Mouse (Mus musculus) lung, postnatal 10 days (tissue): ENCODE data around the gene Rexo4.

Experiments
- DNase-seq: peaks from one replicate; pipeline ENCODE4 v3.0.0; 2021

Rexo4 gene

DNA sequence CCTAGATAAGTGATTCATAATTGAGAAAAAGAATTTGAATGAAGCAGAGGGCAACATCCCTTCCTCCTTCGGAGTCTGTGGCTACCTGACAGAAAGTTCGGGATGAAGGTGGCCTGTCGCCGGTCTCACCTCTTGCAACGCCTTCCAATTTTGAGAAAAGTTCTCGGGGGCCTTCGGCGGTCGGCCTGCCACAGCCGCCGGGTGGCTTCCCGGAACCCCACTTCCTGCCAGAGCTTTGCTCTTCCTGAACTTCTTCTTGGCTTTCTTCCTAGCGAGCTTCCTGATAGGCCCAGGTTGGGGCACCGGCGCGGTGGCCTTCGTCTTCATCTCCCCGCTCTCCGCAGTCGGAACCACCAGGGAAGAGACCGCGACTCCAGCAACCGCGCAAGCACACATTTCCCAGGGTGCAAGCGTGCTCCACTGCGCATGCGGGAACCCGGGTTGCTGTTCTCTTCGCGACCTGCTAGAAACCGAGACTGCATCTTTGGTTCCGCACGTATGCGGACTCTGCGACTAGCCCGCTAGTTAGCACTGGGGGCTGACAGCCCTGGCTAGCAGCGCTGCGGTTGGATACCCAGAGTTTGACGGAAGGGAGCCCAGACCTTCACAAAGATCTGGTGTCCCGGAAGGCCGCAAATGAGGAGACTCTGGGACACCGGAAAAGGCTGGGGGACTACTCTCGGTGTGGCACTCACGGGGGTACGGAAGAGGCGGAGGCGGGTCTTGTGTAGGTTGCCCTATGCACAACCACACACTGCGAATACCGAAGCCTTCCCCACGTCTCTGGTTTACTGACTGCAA, at the start of gene Rexo4:
TSS of gene Rexo4 (minus strand) at position 464 of the 801 bp plus-strand sequence.
- peak; percentile 94 for DNase-seq

DNA sequence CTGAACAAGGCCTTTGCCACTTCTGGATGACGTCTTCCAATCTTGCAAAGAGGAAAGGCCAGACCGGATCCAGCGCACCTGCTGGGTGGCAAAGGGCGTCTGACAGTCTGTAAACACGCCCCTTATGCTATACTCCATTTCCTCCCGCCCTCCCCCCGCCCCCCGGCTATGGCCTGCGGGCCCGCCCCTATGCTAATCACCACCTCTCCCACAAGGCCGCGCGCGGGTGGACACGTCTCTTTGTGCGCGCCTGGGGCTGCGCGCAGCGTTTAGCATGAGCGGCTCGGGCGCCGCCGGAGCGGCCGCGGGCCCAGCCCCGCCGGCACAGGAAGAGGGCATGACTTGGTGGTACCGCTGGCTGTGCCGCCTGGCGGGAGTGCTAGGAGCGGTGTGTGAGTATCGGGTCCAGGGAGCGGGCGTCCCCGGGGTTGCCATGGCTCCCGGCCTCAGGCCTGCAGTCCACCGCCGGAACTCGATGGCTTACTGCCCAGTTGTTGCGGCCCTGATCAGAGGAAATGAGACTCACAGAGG, 45.6 kb upstream of the Rexo4 start, which contains the start of gene Cacfd1:
TSS of gene Cacfd1 (plus strand) at position 213 of the 531 bp plus-strand sequence.
- peak; percentile 92 for DNase-seq

DNA sequence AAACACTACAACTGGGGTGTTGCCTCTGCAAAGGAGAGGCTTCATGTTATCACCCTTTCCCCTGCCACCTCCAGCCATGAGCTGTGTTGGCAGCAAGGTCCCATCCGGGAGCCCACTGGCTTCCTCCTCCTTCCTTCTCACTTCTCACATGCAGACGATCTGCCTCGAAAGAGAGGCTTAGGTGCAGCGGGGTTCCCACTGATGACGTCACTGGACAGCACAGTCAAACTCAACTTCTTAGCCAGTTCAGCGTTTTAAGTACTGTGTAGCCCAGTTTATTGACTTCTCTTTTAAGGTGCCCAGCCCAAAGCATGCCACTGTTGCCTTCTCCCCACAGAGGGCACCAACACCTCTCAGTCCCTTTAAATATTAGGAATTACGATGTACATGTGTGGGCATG, 43.5 kb upstream of the Rexo4 start:
- no peak for DNase-seq

DNA sequence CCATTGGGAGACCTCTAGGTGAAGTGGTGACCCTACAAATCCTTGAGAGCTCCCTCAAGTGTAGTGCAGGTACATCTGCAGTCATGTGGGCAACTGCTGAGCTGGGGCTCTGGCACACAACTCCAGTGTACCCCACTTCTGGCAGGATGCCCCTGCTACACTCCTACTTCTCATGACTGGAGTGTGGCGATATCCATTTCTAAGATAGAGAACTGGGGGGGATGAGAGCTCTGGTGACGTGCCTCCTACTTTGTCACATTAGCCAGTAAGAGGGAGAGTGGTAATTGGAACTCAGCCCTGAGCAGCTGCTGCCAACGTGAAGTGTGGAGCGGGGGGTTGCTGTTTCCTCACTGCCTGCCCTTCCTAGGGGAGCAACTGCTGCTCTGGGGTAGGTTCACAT, 42.1 kb upstream of the Rexo4 start:
- no peak for DNase-seq

DNA sequence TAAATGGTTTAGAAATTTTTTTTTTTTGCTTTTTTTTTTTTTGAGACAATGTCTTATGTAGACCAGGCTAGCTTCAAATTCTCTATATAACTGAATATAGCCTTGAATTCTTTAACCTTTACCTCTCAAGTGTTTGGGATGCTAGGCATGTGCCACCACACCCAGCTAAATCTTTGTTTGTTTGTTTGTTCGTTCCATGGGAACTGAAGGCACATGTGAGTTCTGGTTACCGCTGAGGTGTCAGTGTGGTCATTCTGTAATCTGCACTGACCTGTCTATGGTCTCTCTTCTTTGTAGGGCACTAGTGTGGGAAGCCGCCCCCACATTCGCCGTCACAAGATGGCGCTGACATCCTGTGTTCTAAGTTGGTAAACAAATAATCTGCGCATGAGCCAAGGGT, 33.8 kb upstream of the Rexo4 start:
- DNase-seq, result no peak

DNA sequence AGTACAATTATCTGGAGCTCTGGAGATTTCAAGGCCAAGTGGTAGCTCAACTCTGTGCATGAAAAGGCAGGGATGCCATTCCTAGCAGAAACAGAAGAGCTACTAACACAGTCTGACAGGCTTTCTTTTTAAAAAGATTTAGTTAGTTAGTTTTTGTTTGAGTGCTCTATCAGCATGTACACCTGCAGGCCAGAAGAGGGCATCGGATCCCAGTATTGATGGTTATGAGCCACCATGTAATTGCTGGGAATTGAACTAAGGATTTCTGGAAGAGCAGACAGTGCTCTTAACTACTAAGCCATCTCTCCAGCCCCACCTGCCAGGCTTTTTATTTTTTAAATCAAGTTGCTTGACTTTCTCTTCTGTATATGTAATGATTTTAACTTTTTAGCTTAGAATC, 33.3 kb upstream of the Rexo4 start:
- no peak for DNase-seq

DNA sequence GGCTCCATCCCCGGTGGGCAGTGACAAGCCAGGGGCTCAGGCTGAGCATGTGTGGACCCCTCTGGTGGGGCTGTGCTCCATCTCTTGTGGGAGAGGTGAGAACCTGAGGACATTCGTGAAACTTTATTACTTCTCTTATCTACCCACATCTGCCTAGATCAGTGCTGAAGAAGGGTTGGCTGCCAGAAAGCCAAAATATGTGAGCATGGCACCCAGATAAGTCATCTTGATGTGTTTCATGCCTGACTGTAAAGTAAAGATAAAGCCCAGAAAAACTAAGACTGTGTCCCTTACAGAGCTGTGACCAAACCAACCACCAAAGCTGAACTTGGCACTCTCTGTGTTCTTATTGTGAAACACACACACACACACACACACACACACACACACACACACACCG, 29.8 kb upstream of the Rexo4 start:
- no peak for DNase-seq

DNA sequence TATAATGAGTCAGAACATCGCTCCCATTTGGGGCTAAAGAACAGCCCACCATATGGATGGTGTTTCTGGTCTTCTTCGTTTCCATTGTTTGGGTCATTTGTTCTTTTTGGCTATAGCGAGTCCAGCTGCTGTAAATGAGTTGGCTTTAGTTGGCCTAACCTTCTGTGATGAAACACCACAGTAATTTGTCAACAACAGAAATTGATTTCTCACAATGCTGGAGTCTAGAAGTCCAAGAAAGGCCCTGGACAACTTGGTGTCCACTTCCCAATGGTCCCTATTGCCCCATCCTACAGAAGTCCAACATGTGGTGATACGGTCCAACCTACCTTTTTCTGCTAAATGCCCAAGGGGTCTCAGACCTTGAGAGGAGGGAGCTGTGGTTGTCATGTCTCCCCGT, 20.5 kb upstream of the Rexo4 start:
- no peak for DNase-seq

DNA sequence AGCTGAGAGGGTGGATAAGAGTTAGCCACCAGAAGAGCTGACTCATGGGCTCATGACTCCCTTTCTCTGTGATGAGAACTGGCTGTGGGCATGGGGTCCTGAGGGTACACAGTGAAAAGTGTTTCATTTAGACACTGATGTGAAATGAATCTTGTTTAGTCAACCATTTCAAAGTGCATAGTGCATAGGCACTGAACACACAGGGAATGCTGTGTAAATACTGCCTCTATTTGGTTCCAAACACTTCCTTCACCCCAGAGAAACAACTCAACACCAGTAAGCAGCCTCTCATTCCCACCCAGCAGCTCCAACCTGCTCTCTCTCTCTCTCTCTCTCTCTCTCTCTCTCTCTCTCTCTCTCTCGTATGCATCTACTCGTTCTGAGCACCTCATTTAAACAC, 20.0 kb upstream of the Rexo4 start:
- no peak for DNase-seq

DNA sequence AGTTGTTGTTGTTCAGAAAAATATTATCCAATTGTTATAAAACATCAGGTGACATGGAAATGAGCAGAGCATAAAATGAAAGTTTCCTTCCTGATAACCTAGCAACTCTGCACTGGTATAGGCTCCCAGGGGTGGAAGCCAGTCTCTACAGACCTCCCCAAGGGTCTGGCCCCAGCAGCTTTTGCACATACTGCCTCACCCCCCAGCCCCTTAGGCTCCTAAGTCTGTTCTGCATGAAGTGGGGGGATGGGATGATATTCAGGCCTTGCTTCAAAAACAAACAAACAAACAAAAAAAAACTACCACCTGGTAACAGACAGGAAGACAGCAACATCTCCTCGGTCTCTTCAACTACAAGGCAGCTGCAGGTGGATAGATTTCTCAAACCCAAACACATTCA, 16.2 kb upstream of the Rexo4 start:
- no peak for DNase-seq

DNA sequence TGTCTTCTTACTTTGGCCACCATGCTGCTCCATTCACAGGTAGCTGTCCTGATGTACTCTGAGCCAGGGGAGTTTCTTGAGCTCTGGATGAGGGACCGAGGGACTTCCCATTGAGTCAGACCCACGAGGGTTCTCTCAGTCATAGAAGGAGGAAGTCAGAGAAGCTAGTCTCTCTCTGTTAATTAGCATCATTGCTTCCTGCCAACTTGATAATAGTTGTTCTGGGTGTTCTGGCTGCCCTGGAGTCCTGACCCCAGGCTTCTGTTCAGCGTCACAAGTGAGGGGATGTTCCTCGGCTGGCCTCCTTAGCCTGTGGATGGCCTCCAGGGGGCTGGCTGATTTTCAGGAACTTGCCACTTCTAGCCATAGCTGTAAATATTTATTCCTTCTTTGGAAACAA, 9.8 kb upstream of the Rexo4 start:
- no peak for DNase-seq

DNA sequence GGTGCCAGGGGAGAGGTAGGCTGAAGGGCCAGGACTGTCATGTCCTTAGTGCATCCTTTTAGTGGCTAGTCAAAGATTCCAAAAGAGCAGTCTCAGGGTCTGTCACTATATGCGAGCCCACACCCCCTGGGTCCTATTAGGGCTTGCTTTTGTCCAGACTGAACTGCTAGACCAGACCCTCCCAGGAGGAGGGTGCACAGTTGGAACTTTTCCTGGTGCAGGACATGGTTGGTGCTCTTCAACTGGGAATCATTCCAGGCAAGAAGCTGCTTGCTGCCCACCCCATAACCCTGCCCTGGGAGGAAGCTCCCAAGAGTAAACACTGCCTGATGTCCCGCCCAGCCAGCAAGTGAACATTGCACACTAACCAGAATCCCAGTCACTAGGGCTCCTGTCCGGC, 8.9 kb upstream of the Rexo4 start, which contains the start of gene Adamts13:
TSS of gene Adamts13 (plus strand) at position 301 of the 400 bp plus-strand sequence.
- peak; percentile 27 for DNase-seq

DNA sequence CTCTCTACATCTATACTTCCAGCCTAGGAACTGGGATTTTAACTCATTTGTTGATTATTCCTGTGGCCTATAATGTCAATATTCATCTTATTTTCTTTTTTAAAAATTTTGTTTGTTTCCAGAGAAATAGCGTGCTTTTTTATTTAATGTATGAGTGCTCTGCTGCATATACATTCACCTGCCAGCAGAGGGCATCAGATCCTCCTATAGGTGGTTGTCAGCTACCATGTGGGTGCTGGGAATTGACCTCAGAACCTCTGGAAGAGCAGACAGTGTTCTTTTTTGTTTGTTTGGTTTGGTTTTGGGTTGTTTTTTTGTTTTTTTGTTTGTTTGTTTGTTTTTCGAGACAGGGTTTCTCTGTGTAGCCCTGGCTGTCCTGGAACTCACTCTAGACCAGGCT, 3.1 kb upstream of the Rexo4 start:
- DNase-seq, result no peak

DNA sequence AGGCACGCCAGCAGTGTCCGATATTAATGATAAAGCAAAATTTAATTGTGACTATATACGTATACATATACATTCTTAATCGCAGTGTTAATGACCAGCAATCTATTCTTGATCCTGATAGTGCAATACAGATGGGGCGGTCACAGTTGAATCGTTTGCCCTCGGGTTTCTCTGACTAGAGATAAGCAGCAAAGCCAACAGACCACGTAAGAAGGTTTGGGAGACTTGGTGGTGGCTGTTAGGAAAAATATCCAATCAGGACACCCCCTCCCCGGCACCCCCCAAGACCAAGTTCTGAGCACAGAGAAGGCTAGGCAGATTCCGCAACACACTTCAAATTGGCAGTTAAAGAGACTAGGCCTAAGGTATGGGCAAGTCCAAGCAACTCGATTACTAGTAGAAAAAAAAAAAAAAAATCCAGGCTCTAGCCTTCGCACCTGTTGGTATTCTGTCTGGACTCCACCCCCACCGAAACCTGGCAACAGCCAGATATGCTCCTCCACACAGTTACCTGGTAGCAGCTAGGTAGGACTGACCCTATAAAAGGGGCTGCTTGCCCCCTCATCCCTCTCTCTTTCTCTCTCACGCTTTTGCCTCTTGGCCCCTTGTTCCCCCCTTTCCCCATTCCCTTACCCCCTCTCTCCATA, 661 bp upstream of the Rexo4 start:
- DNase-seq, result peak; percentile 9

DNA sequence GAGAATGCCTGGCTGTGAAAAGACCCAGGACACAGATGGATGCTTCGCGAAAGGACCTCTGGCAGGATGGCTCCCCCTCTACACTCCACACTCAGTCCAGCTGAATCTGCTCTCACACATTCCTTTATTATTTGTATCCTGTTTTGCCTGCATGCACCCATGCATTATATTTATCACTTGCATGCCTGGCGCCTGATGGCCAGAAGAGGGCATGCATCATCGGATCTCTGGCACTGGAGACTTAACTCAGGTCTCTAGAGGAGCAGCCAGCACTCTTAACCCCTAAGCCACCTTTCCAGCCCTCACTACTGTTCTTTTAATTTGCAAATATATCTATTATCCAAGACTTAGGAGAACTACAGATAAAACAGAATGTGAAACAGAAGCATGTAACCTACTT, 3.4 kb downstream of the Rexo4 start:
- no peak for DNase-seq

DNA sequence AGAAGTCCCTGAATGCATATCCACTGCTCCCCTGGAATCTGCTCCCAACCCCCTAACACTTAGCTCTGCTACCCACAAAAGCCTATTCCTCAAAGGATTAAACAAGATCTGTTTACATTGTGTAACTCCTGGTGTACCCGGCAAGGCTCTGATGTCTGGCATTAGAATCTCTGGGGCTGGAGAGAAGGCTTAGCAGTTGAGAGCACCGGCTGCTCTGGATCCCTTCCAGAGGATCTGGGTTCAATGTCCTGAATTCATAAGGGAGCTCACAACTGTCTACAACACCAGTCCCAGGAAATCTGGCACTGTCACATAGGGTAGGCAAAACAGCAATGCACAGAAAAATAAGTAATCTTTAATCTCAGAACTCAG, 6.7 kb downstream of the Rexo4 start:
- no peak for DNase-seq

DNA sequence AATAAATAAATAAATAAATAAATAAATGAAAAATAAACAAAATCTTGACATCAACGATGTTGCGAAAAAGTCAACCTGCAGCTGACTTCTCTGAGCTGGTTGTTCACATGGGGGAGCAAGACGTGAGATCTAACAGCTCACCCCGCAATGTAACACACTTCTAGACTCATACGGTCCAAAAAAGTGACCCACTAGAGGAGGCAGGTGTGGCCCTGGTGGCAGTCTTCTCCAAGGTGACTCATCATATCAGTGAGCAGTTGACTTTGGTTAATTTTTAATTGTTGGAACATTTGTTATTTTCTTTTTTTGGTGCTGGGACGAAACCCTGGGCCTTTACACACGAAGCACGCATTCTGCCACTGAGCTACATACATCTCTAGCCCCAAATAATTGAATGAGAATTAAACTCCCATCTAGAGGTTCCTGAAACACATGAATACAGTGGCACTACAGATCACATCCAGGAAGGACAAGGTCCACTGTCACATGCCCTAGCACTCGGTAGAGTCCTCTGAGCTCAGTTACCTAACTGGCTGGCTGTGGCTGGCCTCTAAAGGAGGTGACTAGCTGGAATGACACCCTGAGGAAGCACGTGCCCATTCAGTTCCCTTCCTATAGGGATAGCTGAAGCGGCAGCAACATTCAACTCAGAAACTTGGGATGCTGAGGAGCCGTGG, 7.2 kb downstream of the Rexo4 start:
- DNase-seq, result no peak

DNA sequence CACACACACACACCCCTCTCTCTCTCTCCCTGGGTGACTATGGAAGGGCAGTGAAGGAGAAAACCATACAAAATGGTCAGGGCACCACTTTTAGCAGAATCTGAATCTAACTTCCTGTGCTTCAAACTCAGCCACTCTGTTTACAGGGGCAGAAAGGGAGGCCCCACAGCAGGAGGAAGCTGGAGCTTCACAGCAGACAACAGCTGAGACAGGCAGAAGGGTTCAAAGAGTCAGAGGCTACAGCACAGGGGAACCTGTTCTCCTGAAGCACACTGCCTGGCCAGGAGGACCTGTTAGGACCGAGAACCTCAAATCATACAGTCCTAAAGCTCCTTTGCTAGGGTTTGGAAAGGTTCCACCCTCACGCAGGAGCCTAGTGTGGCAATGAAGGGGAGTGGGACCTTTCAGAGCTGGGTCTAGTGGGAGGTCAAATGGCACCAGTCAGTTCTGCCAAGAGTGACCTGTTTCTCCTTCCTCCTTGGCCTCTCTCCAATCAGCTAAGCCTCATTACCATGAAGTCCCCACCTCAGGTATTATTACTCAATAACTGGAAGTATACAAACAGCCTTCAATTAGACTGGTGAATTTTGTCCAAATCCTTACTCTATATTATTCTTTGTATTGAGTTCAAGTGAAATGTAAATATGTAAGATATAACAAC, 9.3 kb downstream of the Rexo4 start:
- DNase-seq, result no peak

DNA sequence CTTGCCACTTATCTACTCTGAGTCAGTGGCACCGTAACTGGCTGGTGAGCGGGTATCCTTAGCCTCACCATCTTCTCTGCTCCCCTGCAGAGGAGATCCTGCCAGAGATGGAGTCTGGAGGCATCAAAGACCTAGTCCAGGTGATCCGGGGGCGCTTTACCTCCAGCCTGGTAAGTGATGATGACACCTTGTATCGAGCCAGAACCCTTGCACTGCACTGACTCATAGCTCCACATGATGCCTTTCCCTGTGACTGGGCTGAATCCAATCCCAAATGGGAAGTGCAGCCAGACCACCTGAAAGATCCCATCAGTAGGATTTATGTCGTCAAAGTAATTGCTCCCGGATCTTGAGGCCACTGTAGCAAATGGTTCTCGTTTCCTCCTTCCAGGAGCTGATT, 11.3 kb downstream of the Rexo4 start:
- DNase-seq, result no peak

DNA sequence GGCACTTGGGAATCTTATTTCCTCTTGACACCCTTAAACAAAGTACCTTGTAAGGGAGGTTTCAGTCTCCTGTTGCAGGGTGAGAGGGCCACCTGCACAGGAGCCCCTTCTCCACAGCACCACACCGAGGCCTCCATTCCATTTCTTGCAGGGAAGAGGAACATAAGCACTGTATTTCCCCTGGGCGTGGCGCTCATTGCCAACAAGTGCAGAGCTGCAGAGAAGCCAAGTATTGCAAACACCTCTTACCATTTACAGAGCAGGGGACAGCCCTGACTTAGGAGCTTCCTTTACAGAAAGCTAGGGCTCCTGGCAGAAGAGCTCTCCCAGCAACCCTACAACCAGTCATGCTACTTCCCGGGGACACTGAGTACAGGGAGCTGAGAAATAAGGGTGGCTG, 12.0 kb downstream of the Rexo4 start:
- peak; percentile 16 for DNase-seq

DNA sequence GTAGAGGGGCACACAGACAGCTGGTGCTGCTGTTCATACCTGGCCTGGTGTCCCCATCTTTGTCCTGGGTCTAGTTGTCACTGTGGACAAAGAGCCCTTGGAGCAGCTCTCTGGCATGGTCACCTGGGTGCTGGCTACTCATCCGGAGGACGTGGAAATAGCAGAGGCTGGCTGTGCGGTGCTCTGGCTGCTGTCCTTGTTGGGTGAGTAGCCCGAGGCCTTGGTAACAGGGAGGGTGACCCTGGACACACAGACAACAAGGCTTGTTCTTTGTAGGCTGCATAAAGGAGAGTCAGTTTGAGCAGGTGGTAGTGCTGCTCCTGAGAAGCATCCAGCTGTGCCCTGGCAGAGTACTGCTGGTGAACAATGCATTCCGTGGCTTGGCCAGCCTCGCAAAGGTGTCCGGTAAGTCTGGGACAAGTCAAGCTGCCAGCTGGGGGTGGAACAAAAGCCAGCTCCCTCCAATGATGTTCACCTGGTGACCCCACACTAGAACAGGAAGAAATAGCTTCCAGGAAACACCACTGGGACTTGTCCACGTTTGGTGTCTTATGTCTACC, 12.8 kb downstream of the Rexo4 start:
- DNase-seq, result no peak

DNA sequence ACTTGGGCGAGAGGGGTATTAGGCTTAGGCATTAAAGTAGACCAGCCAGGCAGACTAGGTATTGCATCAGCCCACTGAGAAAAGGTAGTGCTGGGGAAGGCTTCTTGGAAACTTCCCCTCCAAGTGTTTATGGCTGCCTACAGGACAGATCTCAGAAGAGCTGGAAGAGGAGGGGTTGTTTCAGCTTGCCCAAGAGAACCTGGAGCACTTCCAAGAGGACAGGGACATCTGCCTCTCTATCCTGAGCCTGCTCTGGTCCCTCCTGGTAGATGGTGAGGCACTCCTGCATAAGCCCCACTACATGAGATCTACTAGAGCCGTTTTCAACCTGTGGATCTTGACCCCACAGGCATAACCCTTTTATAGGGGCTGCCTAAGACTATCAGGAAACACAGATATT, 13.8 kb downstream of the Rexo4 start:
- no peak for DNase-seq

DNA sequence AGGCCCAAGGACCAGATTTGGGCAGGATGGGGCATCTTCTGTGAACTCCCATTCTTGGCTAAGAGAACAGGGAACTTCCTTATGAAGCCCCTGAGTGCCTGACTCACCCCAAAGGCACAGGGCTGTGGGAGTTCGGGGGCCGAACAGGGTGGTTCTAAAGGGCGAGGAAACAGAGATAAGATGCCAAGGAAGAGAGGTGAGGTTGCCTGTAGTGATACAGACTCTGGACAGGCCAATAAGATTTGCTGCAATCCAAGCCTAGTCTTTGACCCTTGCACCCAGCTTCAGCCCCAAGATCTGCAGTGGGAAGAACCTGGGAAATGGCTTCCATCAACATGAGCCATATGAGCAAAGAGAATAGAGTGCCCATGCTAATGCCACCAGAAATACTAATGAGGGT, 20.9 kb downstream of the Rexo4 start:
- DNase-seq, result no peak
